Mouse (Mus musculus) kidney, postnatal 25 days (tissue): ENCODE results near the gene Lcor.

ENCODE experiments used
- DNase-seq, 2 experiments: peaks; one replicate each; pipeline ENCODE4 v3.0.0; 2021; ENCODE audit warnings: mixed read lengths in 2 of 2

The Lcor gene

GRCm38 (mm10) chr19:41476530-41477249, 5.7 kb upstream of the Lcor start:
- no peak for DNase-seq

GRCm38 (mm10) chr19:41481030-41481886, 1.2 kb upstream of the Lcor start:
- peak in 1 of 2 experiments; percentile 67 for DNase-seq

GRCm38 (mm10) chr19:41481887-41482189, 599 bp upstream of the Lcor start:
- DNase-seq, result no peak

- peak; percentile 71 to 90 for DNase-seq
Observed at GRCm38 (mm10) chr19:41482909-41483444, 540 bp downstream of the Lcor start.

- peak in 1 of 2 experiments; percentile 14 for DNase-seq
Observed at GRCm38 (mm10) chr19:41483445-41484040, 1.1 kb downstream of the Lcor start.

- no peak for DNase-seq
Observed at GRCm38 (mm10) chr19:41484361-41484760, 1.9 kb downstream of the Lcor start.

- no peak for DNase-seq
Observed at GRCm38 (mm10) chr19:41495382-41496032, 13.1 kb downstream of the Lcor start.

GRCm38 (mm10) chr19:41496058-41496457, 13.6 kb downstream of the Lcor start:
- DNase-seq, result no peak

- DNase-seq, result no peak
Observed at GRCm38 (mm10) chr19:41507872-41508271, 25.4 kb downstream of the Lcor start.

- DNase-seq, result no peak
Observed at GRCm38 (mm10) chr19:41514836-41515235, 32.4 kb downstream of the Lcor start.

- no peak for DNase-seq
Observed at GRCm38 (mm10) chr19:41515549-41515948, 33.1 kb downstream of the Lcor start.

GRCm38 (mm10) chr19:41517006-41517405, 34.6 kb downstream of the Lcor start:
- DNase-seq, result no peak

GRCm38 (mm10) chr19:41519121-41519520, 36.7 kb downstream of the Lcor start:
- DNase-seq, result no peak

- DNase-seq, result no peak
Observed at GRCm38 (mm10) chr19:41522246-41522645, 39.8 kb downstream of the Lcor start.

- DNase-seq, result no peak
Observed at GRCm38 (mm10) chr19:41523798-41524563, 41.5 kb downstream of the Lcor start.

- DNase-seq, result no peak
Observed at GRCm38 (mm10) chr19:41529169-41529568, 46.7 kb downstream of the Lcor start.

GRCm38 (mm10) chr19:41534021-41534420, 51.6 kb downstream of the Lcor start:
- DNase-seq, result no peak

GRCm38 (mm10) chr19:41556981-41557380, 74.5 kb downstream of the Lcor start:
- DNase-seq, result no peak

GRCm38 (mm10) chr19:41557491-41557890, 75.1 kb downstream of the Lcor start:
- DNase-seq, result no peak

GRCm38 (mm10) chr19:41558891-41559486, 76.6 kb downstream of the Lcor start:
- DNase-seq, result no peak

GRCm38 (mm10) chr19:41560856-41561255, 78.4 kb downstream of the Lcor start:
- DNase-seq, result no peak

- no peak for DNase-seq
Observed at GRCm38 (mm10) chr19:41568791-41569190, 86.4 kb downstream of the Lcor start.
